Mouse (Mus musculus) lung, adult 2 months (tissue): Measurements from ENCODE around the gene Gm10964. TPM values are rescaled to one million over a fixed set of nuclear protein-coding genes. Genes with fewer than 3 reads are reported as not detected.

Source experiments
- DNase-seq: peaks from one replicate; pipeline ENCODE4 v3.0.0; 2022
- H3K4me1 ChIP-seq: fragments of 200-500 bp; 2 replicates; pipeline ENCODE4 v1.6.1; 2011; ENCODE audit warnings: low read length; ENCODE audit not compliant: control insufficient read depth, insufficient read depth
- H3K4me3 ChIP-seq: fragments of 200-500 bp; replicated peaks from 2 replicates; pipeline ENCODE3; 2011; ENCODE audit warnings: low read depth, mild to moderate bottlenecking, control low read depth, low read length; ENCODE audit errors: extremely low read depth
- CTCF ChIP-seq: fragments of 200-500 bp; IDR thresholded peaks from 2 replicates; pipeline ENCODE4 v1.5.1; 2011; ENCODE audit warnings: mild to moderate bottlenecking, low read length, control low read depth; ENCODE audit not compliant: insufficient read depth
- POLR2A ChIP-seq: fragments of 200-500 bp; IDR thresholded peaks from 2 replicates; pipeline ENCODE4 v1.6.1; 2011; ENCODE audit warnings: low read depth, mild to moderate bottlenecking, control low read depth, low read length, borderline replicate concordance; ENCODE audit errors: extremely low read depth
- WGBS: fragments of 180-500 bp; shearing (Covaris S2); methylation state at CpG from one replicate; pipeline ENCODE4 v1.1.7; 2018; 5-methylcytosine and 5-hydroxymethylcytosine counted together
- polyA plus RNA-seq: library from polyadenylated mRNA; depleted of rRNA; stranded (reverse); fragments of >200 nt; gene quantifications from 2 replicates; pipeline ENCODE4 v1.2.3, GENCODE M21; 2012

The Gm10964 gene
- polyA plus RNA-seq, 1 experiment = not detected

DNA sequence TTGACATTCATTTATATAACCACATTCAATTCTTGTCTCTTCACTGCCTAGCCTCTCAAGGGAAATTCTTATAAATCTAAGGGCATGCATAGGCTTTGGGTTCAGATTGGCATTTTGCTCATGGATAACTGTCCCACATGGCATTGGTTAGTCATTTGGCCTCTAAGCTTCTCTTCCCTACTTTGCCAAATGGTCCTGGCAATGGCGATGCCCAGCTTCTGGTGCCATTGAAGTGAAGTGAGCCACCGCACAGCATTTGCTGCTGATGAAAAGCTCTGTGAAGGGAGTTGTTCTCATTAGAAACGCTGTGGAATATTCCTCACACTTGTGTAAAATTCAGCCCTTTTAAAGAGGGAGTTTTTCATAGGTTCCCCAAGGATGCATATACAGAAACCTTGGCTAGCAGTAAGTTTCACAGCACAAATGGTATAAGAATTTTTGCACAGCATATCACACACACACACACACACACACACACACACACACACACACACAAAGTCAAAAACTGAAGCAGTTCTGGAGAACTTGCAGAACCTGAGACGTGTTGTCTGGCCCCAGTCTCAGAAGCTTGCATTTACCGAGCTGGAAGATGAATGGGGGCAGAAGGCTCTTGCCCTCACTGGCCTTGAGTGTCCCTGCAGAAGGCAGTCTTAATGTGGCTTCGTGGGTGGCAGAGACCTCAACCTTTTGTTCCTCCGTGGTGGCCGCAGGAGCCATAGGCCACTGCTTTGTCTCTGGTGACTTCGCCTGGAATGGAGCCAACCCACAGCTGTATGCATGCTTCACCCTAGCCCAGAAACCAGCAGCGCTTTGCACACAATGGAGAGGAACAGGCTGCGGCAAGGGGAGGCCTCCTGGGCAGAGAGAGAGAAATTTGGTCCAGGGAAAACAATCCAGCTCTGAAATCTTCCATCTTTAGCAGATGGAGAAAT is 23.1 kb upstream of the Gm10964 start:
- Histone ChIP-seq H3K4me3 (no peak overlapping the region), H3K4me1 (no peaks in the 10 kb centered on the region)
- DNase-seq = no peak
- WGBS = 43% methylated on average over 11 of the region's 11 CpGs
- no peak for TF ChIP-seq POLR2A
- no peak for TF ChIP-seq CTCF

DNA sequence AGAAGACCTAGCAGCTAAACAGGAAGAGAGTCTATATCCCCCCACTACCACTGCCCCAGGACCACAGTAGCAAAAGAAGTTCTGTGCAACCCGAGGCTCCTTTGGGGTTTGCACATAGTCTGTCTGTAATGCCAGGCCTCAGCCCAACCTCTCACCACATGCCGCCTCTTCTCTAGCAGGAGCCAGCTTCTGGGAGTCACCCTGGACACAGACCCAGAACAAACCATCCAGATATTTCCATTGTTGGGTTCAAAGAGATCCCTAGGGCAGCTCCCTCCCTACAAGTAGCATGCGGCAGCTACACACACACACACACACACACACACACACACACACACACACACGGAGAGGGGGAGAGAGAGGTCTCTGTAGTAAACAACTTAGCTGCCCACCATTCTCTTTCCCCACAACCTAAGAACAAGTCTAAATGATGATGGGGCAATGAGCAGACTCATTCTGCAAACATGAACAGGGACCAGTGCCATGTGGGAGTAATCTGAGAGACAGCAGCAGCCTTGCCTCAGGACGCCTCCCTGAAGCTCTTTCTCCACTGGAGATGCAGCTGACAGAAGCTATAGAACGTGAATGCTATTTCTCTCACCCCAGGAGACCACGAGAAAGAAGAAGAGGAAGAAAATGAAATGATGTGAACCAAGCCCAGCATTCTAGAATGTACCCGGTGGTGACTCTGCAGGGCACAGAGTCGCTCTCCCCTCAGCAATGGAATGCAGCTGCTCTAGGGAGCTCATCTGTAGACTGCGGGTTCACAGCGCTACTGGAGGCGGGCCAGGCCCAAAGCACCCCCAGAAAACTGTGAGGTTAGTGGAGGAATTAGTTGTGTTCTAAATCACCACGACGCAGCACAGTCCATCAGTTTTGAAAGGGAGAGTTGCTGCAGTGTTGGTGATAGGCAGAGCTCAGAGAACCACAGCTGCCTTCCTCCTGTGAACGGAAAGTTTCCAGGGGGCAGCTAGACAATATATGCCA is 22.1 kb upstream of the Gm10964 start:
- Histone ChIP-seq H3K4me3 (no peak overlapping the region), H3K4me1 (no peaks in the 10 kb centered on the region)
- DNase-seq = no peak
- 52% methylated on average over 15 of the region's 15 CpGs for WGBS
- TF ChIP-seq POLR2A = no peak
- TF ChIP-seq CTCF = no peak

GRCm38 (mm10) chr3:103718728-103719127 is 20.4 kb upstream of the Gm10964 start:
- TF ChIP-seq POLR2A (no peak), CTCF (no peak)
- WGBS = 77% methylated on average over 4 of the region's 4 CpGs
- no peak for DNase-seq
- no peak overlapping the region for H3K4me3 ChIP-seq
- no peaks in the 10 kb centered on the region for H3K4me1 ChIP-seq

- Histone ChIP-seq H3K4me1 (no peaks in the 10 kb centered on the region), H3K4me3 (no peak overlapping the region)
- 29% methylated on average over 3 of the region's 3 CpGs for WGBS
- TF ChIP-seq CTCF (no peak), POLR2A (no peak)
- no peak for DNase-seq
Measured at GRCm38 (mm10) chr3:103724137-103724536, 15.0 kb upstream of the Gm10964 start.

DNA sequence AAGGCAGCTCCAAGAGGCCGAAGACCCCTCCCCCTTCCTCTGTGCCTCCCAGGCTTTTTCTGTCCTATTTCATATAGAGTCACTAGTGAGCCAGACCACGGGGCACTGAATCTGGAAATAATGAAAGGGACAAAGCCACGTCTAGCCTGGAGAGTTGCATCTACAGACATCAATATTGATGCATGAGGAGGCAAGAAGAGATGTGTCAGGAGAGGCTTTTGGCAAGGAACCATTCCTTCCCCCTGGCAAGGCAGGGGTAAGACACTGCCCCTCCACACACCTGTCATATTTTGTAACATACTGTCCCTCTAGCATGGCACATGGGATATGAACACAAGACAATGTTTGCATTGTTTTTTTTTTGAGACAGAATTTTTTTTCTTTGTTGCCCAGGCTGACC is 12.5 kb upstream of the Gm10964 start:
- TF ChIP-seq POLR2A (no peak), CTCF (no peak)
- Histone ChIP-seq H3K4me3 (no peak overlapping the region), H3K4me1 (no peaks in the 10 kb centered on the region)
- 60% methylated on average over 3 of the region's 3 CpGs for WGBS
- no peak for DNase-seq

GRCm38 (mm10) chr3:103727813-103728326 is 11.3 kb upstream of the Gm10964 start:
- DNase-seq = no peak
- TF ChIP-seq POLR2A (no peak), CTCF (no peak)
- WGBS = 37% methylated on average over 2 of the region's 2 CpGs
- H3K4me1 ChIP-seq = no peaks in the 10 kb centered on the region
- H3K4me3 ChIP-seq = no peak overlapping the region

DNA sequence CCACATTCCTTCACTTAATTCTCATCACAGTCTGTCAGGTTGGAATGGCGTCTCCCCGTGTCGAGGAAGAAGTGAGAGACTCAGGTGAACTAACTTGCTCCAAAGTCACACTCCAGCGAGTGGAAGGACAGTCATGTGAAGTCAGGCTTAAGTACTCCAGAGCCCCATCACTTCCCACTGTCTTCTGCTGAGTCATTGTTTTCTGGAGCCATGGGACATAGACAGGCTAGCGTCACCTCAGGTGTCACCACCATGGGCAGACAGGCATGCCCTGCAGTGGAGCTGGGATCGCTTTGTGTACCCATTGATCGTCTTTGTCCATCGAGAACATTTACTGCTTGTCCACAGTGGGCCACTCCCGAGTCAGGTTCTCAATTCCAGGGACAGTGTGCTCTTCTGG is 9.3 kb upstream of the Gm10964 start:
- no peak overlapping the region for H3K4me3 ChIP-seq
- H3K4me1 ChIP-seq = peaks cover 4% of the 10 kb centered on the region; the same call in 1 of the 2 replicates
- TF ChIP-seq CTCF (no peak), POLR2A (no peak)
- 80% methylated on average over 9 of the region's 9 CpGs for WGBS
- DNase-seq = no peak

DNA sequence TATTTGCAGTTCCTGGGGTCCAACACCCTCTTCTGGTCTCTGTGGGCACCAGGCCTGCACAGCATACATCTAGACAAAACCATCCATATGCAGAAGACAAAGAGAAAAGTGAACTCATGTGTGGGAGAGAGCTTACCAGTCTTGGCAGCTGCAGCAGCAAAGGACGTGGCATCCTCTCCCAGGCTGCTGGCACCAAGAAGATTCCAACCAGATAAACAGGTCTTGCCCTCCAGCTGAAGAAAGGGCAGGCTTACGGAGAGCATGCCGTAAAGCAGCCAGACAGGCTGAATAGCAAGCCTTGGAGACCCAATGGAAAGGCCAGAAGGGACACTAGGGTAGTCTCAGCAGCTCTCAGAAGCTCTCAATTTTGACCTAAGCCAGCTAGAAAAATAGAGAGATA is 7.0 kb upstream of the Gm10964 start:
- no peak for DNase-seq

DNA sequence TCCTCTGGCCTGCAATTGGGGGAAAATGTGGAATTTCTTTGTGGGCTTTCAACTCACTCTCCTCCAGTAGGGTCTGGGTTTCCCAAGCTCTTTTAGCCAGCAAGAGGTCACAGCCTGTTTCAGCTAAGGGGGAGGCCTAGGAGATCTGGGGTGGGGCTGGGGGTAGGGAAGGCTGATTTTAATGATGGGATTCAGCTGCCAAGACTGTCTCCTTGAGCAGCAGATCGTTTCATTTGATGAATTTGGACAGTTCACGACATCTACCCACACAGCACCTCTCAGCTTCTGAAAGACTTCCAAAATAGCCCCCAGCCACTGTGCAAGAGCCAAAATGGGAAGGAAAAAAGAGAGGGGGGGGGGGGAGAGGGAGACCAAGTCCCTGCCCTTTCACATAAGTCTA is 6.0 kb upstream of the Gm10964 start:
- no peak overlapping the region for H3K4me3 ChIP-seq
- no peak for TF ChIP-seq POLR2A
- 48% methylated on average over 2 of the region's 2 CpGs for WGBS
- H3K4me1 ChIP-seq = peaks cover 8% of the 10 kb centered on the region
- DNase-seq = no peak

More for the DNA sequence above, 7.0 kb upstream of the Gm10964 start:
- 71% methylated on average over 3 of the region's 3 CpGs for WGBS
- peaks cover 7% of the 10 kb centered on the region for H3K4me1 ChIP-seq
- no peak overlapping the region for H3K4me3 ChIP-seq
- TF ChIP-seq CTCF (no peak), POLR2A (no peak)
